Mouse (Mus musculus) heart, embryonic 14.5 days (tissue): Measurements from ENCODE around the gene Eno4. TPM values are rescaled to one million over a fixed set of nuclear protein-coding genes. Genes with fewer than 3 reads are reported as not detected.

Source experiments
- ATAC-seq: fragments of 200-750 bp; cut with Nextera tagmentation; 2 replicates; pipeline ENCODE4 v1.8.0; 2017; ENCODE audit warnings: low read depth, moderate TSS enrichment; ENCODE audit not compliant: insufficient number of reproducible peaks, insufficient read depth, low FRiP score
- H3K27ac ChIP-seq, 2 experiments: fragments of 200-500 bp in 1 of 2; fragments of 300-500 bp in 1 of 2; sonication (generic) in 1 of 2; replicated peaks in 1 of 2; 2 replicates each; pipeline ENCODE4 v1.5.1; 2012 to 2014; ENCODE audit warnings: low read depth in 2 of 2, low read length in 2 of 2, control low read depth in 1 of 2, mild to moderate bottlenecking in 1 of 2, mixed read lengths in 1 of 2; ENCODE audit not compliant: control insufficient read depth in 1 of 2, insufficient read depth in 1 of 2
- H3K27me3 ChIP-seq: fragments of 300-500 bp; sonication (generic); 2 replicates; pipeline ENCODE4 v1.6.1; 2014; ENCODE audit warnings: mild to moderate bottlenecking, low read length, control low read depth; ENCODE audit not compliant: control insufficient read depth, insufficient read depth
- H3K36me3 ChIP-seq: fragments of 300-500 bp; sonication (generic); 2 replicates; pipeline ENCODE4 v1.6.1; 2014; ENCODE audit warnings: mild to moderate bottlenecking, control low read depth, low read length, mixed read lengths; ENCODE audit not compliant: control insufficient read depth, insufficient read depth
- H3K4me1 ChIP-seq, 2 experiments: fragments of 200-500 bp in 1 of 2; fragments of 300-500 bp in 1 of 2; sonication (generic) in 1 of 2; 2 replicates each; pipeline ENCODE4 v1.6.1; 2012 to 2014; ENCODE audit warnings: low read length in 2 of 2, control low read depth in 1 of 2, mixed read lengths in 1 of 2; ENCODE audit not compliant: control insufficient read depth in 2 of 2, insufficient read depth in 2 of 2
- H3K4me2 ChIP-seq: fragments of 300-500 bp; sonication (generic); 2 replicates; pipeline ENCODE4 v1.6.1; 2014; ENCODE audit warnings: mild to moderate bottlenecking, low read length
- H3K4me3 ChIP-seq, 2 experiments: fragments of 200-500 bp in 1 of 2; fragments of 300-500 bp in 1 of 2; sonication (generic) in 1 of 2; 2 replicates each; pipeline ENCODE4 v1.5.1; 2012 to 2014; ENCODE audit warnings: low read length in 2 of 2, mild to moderate bottlenecking in 2 of 2, control low read depth in 1 of 2, low read depth in 1 of 2, moderate library complexity in 1 of 2; ENCODE audit not compliant: control insufficient read depth in 1 of 2, insufficient read depth in 1 of 2
- H3K9ac ChIP-seq: fragments of 300-500 bp; sonication (generic); 2 replicates; pipeline ENCODE4 v1.6.1; 2014; ENCODE audit warnings: mild to moderate bottlenecking, low read length
- H3K9me3 ChIP-seq: fragments of 300-500 bp; sonication (generic); 2 replicates; pipeline ENCODE4 v1.6.1; 2016; ENCODE audit warnings: low read length, control low read depth; ENCODE audit not compliant: control insufficient read depth
- WGBS: fragments of 180-500 bp; shearing (Covaris S2); extraction: QIAGEN DNeasy Blood & Tissue Kit; methylation state at CpG from one replicate; pipeline ENCODE4 v1.1.7; 2014; 5-methylcytosine and 5-hydroxymethylcytosine counted together
- polyA plus RNA-seq: library from polyadenylated mRNA; unstranded; fragments of >200 nt; fragmentation: Nextera tagmentation; extraction: Ambion mirVana; gene quantifications from 2 replicates; pipeline ENCODE4 v1.2.1, GENCODE M21; 2014

Eno4 gene
- polyA plus RNA-seq, 1 experiment from 2014 or later = 0.30 TPM

DNA sequence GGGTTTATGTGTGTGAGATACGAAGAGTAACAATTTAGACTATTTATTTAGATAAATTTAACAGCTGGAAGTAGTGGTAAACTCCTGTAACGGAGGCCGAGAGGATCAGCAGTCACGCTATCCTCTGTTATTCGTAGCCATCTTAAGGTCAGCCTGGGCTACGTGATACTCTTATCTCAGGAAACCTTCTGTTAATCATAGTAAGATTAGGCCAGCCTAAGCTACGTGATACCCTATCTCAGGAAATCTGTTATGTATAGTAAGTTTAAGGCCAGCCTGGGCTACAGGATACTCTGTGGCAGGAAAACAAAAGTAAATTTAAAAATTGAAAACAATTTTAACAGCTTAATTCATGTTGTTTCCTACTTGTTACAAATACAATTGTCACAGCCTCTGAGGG is 2.7 kb downstream of the Eno4 start:
- no peak for ATAC-seq
- Histone ChIP-seq H3K4me3 (no peak overlapping the region), H3K4me2 (no peak overlapping the region), H3K9ac (no peak overlapping the region), H3K4me1 (peaks cover 3 to 10% of the 10 kb centered on the region in 2 experiments; a peak in 3 of 4 replicates), H3K27me3 (peaks cover 10% of the 10 kb centered on the region; the same call in 1 of the 2 replicates), H3K9me3 (no peaks in the 10 kb centered on the region), H3K36me3 (no peaks in the 10 kb centered on the region), H3K27ac (no peak overlapping the region)
- 67% methylated on average over 7 of the region's 7 CpGs for WGBS

DNA sequence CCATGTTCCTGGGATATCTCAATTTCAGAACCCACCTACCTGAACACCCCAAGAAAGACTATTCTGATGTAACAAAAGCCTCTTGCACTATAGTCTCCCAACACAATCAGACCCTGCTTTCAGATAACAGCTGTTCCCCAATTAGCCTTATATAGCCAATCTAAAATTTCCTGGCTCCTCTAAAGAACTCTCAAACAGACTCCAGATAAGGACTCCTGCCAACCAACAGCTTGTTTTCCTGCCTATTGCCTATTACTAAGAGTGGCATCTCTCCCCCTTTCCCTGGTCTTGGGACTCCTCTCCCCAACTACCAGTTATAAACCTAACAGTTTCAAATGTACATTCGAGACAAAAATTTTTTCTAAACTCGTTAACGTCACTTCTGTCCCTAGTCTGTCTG is 8.3 kb downstream of the Eno4 start:
- Histone ChIP-seq H3K4me2 (no peak overlapping the region), H3K27ac (no peak overlapping the region), H3K36me3 (no peaks in the 10 kb centered on the region), H3K27me3 (peaks cover 29% of the 10 kb centered on the region), H3K4me1 (no peaks in the 10 kb centered on the region; a peak in 1 of 4 replicates), H3K4me3 (no peak overlapping the region), H3K9me3 (no peaks in the 10 kb centered on the region), H3K9ac (no peak overlapping the region)
- no peak for ATAC-seq
- 79% methylated on average over 3 of the region's 3 CpGs for whole genome bisulfite sequencing

DNA sequence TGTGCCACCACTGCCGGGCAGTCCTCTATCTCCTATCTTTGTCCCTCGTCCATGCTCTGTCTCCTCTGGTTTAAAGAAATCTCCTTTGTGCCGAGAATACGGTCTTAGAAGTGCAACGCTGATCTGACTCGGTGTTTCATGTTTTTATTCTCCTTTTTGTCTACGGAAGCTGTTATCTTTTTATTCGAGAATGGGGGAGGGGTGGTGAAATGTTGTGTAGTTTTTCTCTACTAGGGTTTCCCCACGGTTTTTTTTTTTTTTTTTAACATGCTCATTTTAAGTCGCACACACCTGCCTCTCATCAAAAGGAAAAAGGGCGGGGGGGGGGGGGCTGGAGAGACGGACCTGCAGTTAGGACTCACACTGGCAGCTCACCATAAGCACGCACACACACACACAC is 9.0 kb downstream of the Eno4 start:
- Histone ChIP-seq H3K27me3 (peaks cover 29% of the 10 kb centered on the region), H3K9me3 (no peaks in the 10 kb centered on the region), H3K4me3 (no peak overlapping the region), H3K9ac (no peak overlapping the region), H3K27ac (no peak overlapping the region), H3K4me1 (no peaks in the 10 kb centered on the region; a peak in 1 of 4 replicates), H3K4me2 (no peak overlapping the region), H3K36me3 (no peaks in the 10 kb centered on the region)
- no peak for ATAC-seq
- 52% methylated on average over 12 of the region's 13 CpGs for WGBS

DNA sequence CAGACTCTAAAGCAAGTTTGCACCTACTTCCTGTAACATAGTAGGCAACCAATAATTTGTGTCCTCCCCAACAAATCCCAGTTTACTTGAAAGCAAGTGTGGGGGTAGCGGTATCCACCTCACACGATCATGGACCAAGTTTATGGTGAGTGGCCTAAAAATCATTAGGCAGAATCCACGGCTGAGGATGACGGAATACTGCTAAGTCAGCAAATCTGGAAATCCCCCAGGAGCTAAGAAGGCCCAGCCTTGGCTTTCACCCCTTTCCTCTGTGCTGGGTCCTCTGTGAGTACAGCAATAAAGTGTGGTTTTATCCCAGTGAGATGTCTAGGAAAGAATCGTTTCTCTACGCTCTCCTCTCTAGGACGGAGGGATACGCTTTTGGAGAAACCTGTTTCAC is 11.6 kb downstream of the Eno4 start:
- H3K9ac ChIP-seq = no peak overlapping the region
- H3K9me3 ChIP-seq = no peaks in the 10 kb centered on the region
- no peak overlapping the region for H3K4me3 ChIP-seq
- H3K27me3 ChIP-seq = peaks cover 25% of the 10 kb centered on the region
- H3K36me3 ChIP-seq = no peaks in the 10 kb centered on the region
- ATAC-seq = no peak
- no peaks in the 10 kb centered on the region; a peak in 1 of 4 replicates for H3K4me1 ChIP-seq
- WGBS = 85% methylated on average over 8 of the region's 8 CpGs
- no peak overlapping the region for H3K4me2 ChIP-seq
- no peak overlapping the region for H3K27ac ChIP-seq

DNA sequence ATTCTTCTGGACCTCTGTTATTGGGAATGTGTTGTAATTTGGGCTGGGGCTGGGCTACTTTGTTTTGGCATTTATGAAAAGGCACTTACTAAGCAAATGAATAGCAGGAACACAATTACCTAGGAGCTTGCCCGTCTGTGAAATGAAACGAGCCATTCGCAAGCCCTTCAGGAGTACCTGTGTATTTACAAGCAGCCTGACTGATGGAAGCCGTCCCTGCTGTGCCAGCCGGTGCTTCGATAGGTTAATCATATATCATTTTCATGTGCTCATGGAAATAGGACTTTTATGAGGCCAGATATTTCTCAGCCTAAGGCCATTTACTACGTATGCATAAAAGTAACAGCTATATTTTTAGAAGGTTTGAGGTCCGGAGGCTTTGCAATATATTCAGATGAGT is 19.8 kb downstream of the Eno4 start:
- Histone ChIP-seq H3K27me3 (peaks cover 13% of the 10 kb centered on the region; the same call in 1 of the 2 replicates), H3K9ac (no peak overlapping the region), H3K4me2 (no peak overlapping the region), H3K4me1 (no peaks in the 10 kb centered on the region), H3K9me3 (no peaks in the 10 kb centered on the region), H3K36me3 (no peaks in the 10 kb centered on the region), H3K4me3 (no peak overlapping the region), H3K27ac (no peak overlapping the region)
- 83% methylated on average over 8 of the region's 8 CpGs for WGBS
- no peak for ATAC-seq

DNA sequence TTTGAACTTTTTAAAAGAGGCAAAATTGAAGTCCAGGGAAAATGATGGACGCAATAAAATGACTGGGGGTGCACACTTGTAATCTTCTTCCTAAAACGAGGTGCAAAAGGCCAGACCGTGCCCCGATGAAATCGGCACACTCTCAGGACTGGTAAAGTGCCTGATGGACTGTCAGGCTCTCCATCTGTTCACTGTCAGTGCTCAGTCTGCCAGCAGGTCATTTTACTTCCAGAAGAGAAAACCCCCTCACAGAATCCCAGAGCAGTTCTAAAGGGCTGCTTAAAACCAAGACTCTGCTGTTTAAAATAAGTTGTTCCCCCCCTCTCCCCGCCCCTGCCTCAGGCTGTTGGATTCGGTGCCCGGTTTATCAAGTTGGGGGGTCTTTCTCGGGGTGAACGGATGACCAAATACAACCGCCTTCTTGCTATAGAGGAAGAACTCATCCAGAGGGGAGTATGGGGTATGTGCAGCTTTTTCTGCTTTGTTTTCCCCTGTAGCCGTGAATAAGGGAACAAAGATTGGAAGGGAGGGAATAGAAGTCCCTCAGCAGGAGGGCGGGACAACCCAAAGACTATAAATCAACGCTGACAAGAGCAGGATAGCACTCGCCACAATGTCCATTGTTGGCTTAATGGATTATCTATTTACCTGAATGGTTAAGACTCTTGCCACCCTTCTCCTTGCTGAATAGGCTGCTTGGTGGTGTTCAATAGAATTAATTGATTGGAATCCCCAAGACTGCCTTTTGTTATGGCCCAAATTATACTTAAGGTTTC is 25.7 kb downstream of the Eno4 start:
- no peaks in the 10 kb centered on the region for H3K36me3 ChIP-seq
- no peak overlapping the region for H3K4me3 ChIP-seq
- H3K9ac ChIP-seq = no peak overlapping the region
- no peaks in the 10 kb centered on the region for H3K4me1 ChIP-seq
- no peak overlapping the region for H3K27ac ChIP-seq
- 37% methylated on average over 15 of the region's 15 CpGs for WGBS
- peaks cover 19% of the 10 kb centered on the region for H3K27me3 ChIP-seq
- H3K4me2 ChIP-seq = no peak overlapping the region
- ATAC-seq = no peak
- H3K9me3 ChIP-seq = no peaks in the 10 kb centered on the region

DNA sequence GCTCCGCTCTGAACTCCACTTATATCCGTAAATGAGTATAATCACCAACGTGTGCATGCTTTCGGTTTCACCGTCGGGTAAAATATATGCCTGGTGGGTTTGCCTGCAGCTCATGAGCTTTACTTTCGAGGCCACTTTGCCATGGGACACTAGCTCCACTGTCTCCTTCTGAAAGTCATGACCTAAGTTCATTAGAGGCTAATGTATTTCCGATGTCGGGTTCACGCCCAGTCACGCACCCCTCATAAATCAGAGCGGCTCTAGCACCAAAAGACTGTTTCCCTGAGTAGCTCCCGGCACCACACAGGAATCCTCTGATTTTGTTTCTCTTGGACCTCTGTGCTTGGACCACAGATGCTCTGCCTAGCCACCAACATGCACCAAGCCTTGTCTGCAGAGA is 27.6 kb downstream of the Eno4 start:
- H3K9ac ChIP-seq = no peak overlapping the region
- H3K27me3 ChIP-seq = peaks cover 19% of the 10 kb centered on the region
- no peak for ATAC-seq

DNA sequence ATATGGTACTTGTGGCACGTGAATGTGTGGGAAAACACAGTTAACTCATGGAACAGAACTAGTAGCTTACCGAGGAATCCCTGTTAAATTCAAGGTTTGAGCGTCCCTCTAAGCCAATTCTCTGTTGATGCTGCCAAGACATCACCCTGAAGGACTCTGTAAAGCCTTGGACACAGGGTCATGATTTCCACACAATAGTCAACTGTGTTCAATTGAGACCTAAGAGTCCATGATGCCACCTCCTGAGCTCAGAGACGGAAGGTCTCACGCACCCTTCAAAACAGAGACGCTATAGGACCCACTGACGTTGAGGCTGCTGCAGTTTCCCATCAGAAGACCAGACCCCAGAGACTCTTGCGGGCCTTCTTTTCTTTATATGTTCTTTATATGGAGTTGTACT is 30.9 kb downstream of the Eno4 start:
- no peak overlapping the region for H3K9ac ChIP-seq
- no peak overlapping the region for H3K4me3 ChIP-seq
- no peak overlapping the region for H3K27ac ChIP-seq
- peaks cover 7% of the 10 kb centered on the region for H3K27me3 ChIP-seq
- H3K9me3 ChIP-seq = no peaks in the 10 kb centered on the region
- H3K36me3 ChIP-seq = no peaks in the 10 kb centered on the region
- 88% methylated on average over 8 of the region's 8 CpGs for WGBS
- H3K4me2 ChIP-seq = no peak overlapping the region
- H3K4me1 ChIP-seq = no peaks in the 10 kb centered on the region; a peak in 1 of 4 replicates
- no peak for ATAC-seq

More for the DNA sequence above, 27.6 kb downstream of the Eno4 start:
- Histone ChIP-seq H3K4me2 (no peak overlapping the region), H3K27ac (no peak overlapping the region), H3K9me3 (no peaks in the 10 kb centered on the region), H3K36me3 (no peaks in the 10 kb centered on the region), H3K4me1 (no peaks in the 10 kb centered on the region), H3K4me3 (no peak overlapping the region)
- WGBS = 86% methylated on average over 13 of the region's 13 CpGs
